Mouse (Mus musculus): ENCODE measurements at regions not wholly inside any gene's neighbourhood (a gene's known extent, or its start where the extent isn't known, plus 50 kb on each side); places are given as distances from the start of the nearest gene placed in this dataset.

GRCm38 (mm10) chr7:62924585-62925331 lies 101.3 kb upstream of the A26c2 start:
- DNase-seq (ENCODE audit: low read depth, low spot score): no peak

GRCm38 (mm10) chr7:62922246-62922645 lies 98.8 kb upstream of the A26c2 start:
- DNase-seq (ENCODE audit: low read depth, low spot score): no peak

GRCm38 (mm10) chr7:62894337-62894736 lies 70.9 kb upstream of the A26c2 start:
- no peak for DNase-seq (ENCODE audit: low read depth, low spot score)

GRCm38 (mm10) chr7:62877033-62877432 lies 53.6 kb upstream of the A26c2 start:
- DNase-seq (ENCODE audit: low read depth, low spot score): peak; percentile 28
